Mouse (Mus musculus) myocyte (in vitro differentiated cells): Measurements from ENCODE around the gene Ctsh.

Source experiments
- CEBPB ChIP-seq: IDR thresholded peaks from 2 replicates; pipeline ENCODE4 v1.6.1; 2011; ENCODE audit warnings: mild to moderate bottlenecking, moderate library complexity; ENCODE audit not compliant: poor library complexity, insufficient read depth, severe bottlenecking
- E2F4 ChIP-seq: IDR thresholded peaks from one replicate; pipeline ENCODE4 v1.6.1; 2011; ENCODE audit warnings: mild to moderate bottlenecking, control low read depth, moderate library complexity; ENCODE audit not compliant: insufficient read depth
- MAX ChIP-seq: IDR thresholded peaks from one replicate; pipeline ENCODE4 v1.6.1; 2011; ENCODE audit warnings: low read depth, mild to moderate bottlenecking, control low read depth
- MYOD1 ChIP-seq, 3 experiments: IDR thresholded peaks; one replicate each; pipeline ENCODE4 v1.6.1; 2011; ENCODE audit warnings: control low read depth in 2 of 3, low read depth in 2 of 3, mild to moderate bottlenecking in 2 of 3, moderate library complexity in 1 of 3; ENCODE audit not compliant: insufficient read length in 2 of 3, control insufficient read depth in 1 of 3
- POLR2A ChIP-seq: IDR thresholded peaks from one replicate; pipeline ENCODE4 v1.6.1; 2011; ENCODE audit warnings: low read depth, mild to moderate bottlenecking, control low read depth, moderate library complexity; ENCODE audit not compliant: insufficient read length
- POLR2AphosphoS2 ChIP-seq: IDR thresholded peaks from one replicate; pipeline ENCODE4 v1.6.1; 2011; ENCODE audit warnings: low read depth, control low read depth; ENCODE audit not compliant: insufficient read length
- REST ChIP-seq: IDR thresholded peaks from one replicate; pipeline ENCODE4 v1.6.1; 2011; ENCODE audit warnings: mild to moderate bottlenecking, control low read depth, moderate library complexity; ENCODE audit not compliant: insufficient read depth, insufficient read length
- SRF ChIP-seq: IDR thresholded peaks from one replicate; pipeline ENCODE4 v1.6.1; 2011; ENCODE audit warnings: low read depth; ENCODE audit not compliant: control insufficient read depth, insufficient read length
- TCF12 ChIP-seq: IDR thresholded peaks from one replicate; pipeline ENCODE4 v1.6.1; 2011; ENCODE audit warnings: mild to moderate bottlenecking, control low read depth; ENCODE audit not compliant: poor library complexity, insufficient read depth, severe bottlenecking
- TCF3 ChIP-seq: IDR thresholded peaks from one replicate; pipeline ENCODE4 v1.6.1; 2011; ENCODE audit warnings: low read depth, control low read depth; ENCODE audit not compliant: insufficient read length
- USF1 ChIP-seq: IDR thresholded peaks from one replicate; pipeline ENCODE4 v1.6.1; 2011; ENCODE audit warnings: low read depth, mild to moderate bottlenecking, control low read depth, moderate library complexity

- TF ChIP-seq POLR2A (no peak), CEBPB (no peak), MAX (no peak), SRF (no peak), USF1 (no peak), REST (no peak), MYOD1 (IDR thresholded peaks at IDR 0.05; ENCODE audit: control insufficient read depth in 1 of 3, insufficient read length in 2 of 3, low read depth in 2 of 3) (no peak), POLR2AphosphoS2 (peak; percentile 18), E2F4 (no peak), TCF12 (no peak), TCF3 (no peak)
Observed at GRCm38 (mm10) chr9:90100760-90101159, 46.8 kb downstream of the Ctsh start.
